Mouse (Mus musculus) CH12.LX (cell line): Measurements from ENCODE around the gene Tnnt2. TPM values are rescaled to one million over a fixed set of nuclear protein-coding genes. Genes with fewer than 3 reads are reported as not detected.

Experiments used
- DNase-seq: peaks from one replicate; pipeline ENCODE4 v3.0.0-alpha.2; 2013; ENCODE audit errors: extremely low read depth
- H3K27ac ChIP-seq: 2 replicates; pipeline ENCODE4 v1.5.1; 2012; ENCODE audit warnings: low read depth, mild to moderate bottlenecking, control low read depth, moderate library complexity; ENCODE audit not compliant: insufficient read depth
- H3K27me3 ChIP-seq: replicated peaks from 2 replicates; pipeline ENCODE3; 2012; ENCODE audit warnings: inconsistent platforms
- H3K36me3 ChIP-seq, 2 experiments: replicated peaks in 1 of 2; 2 replicates each; pipeline versions ENCODE3 to v1.6.1; 2012; ENCODE audit warnings: inconsistent platforms in 1 of 2, low read length in 1 of 2, mild to moderate bottlenecking in 1 of 2, mixed read lengths in 1 of 2, moderate library complexity in 1 of 2; ENCODE audit not compliant: control insufficient read depth in 1 of 2, insufficient read depth in 1 of 2
- H3K4me1 ChIP-seq, 2 experiments: 2 replicates each; pipeline ENCODE4 v1.6.1; 2012; ENCODE audit warnings: inconsistent platforms in 1 of 2, moderate library complexity in 1 of 2; ENCODE audit not compliant: insufficient read depth in 2 of 2, control insufficient read depth in 1 of 2
- H3K4me2 ChIP-seq: 2 replicates; pipeline ENCODE4 v1.6.1; 2012; ENCODE audit warnings: low read depth, mild to moderate bottlenecking, control low read depth; ENCODE audit not compliant: poor library complexity, insufficient read depth, severe bottlenecking
- H3K4me3 ChIP-seq, 3 experiments: fragments of 150-350 bp in 1 of 3; sonication (generic) in 1 of 3; replicated peaks in 1 of 3; 2 replicates each; pipeline versions ENCODE3 to v1.5.1; 2011 to 2012; ENCODE audit warnings: low read depth in 2 of 3, low read length in 2 of 3, mild to moderate bottlenecking in 2 of 3, moderate library complexity in 2 of 3, control low read depth in 1 of 3, improper control_type of control experiment in 1 of 3, inconsistent platforms in 1 of 3, mixed read lengths in 1 of 3; ENCODE audit not compliant: poor library complexity in 1 of 3
- H3K79me2 ChIP-seq: replicated peaks from 2 replicates; pipeline ENCODE4 v1.6.1; 2012; ENCODE audit warnings: mild to moderate bottlenecking, moderate library complexity; ENCODE audit not compliant: control insufficient read depth, poor library complexity, insufficient read depth, severe bottlenecking; ENCODE audit errors: extremely low read depth
- H3K9ac ChIP-seq: 2 replicates; pipeline ENCODE4 v1.6.1; 2012; ENCODE audit warnings: low read depth, mild to moderate bottlenecking, control low read depth, moderate library complexity; ENCODE audit not compliant: insufficient read depth
- H3K9me3 ChIP-seq: replicated peaks from 2 replicates; pipeline ENCODE3; 2012; ENCODE audit warnings: low read length, inconsistent platforms, mixed read lengths
- BHLHE40 ChIP-seq: IDR thresholded peaks from 2 replicates; pipeline ENCODE4 v1.6.1; 2011; ENCODE audit warnings: mild to moderate bottlenecking, low read depth, low read length, improper control_type of control experiment
- CHD1 ChIP-seq: IDR thresholded peaks from 2 replicates; pipeline ENCODE4 v1.6.1; 2012; ENCODE audit warnings: low read depth, low read length, improper control_type of control experiment, inconsistent platforms
- CHD2 ChIP-seq: IDR thresholded peaks from 2 replicates; pipeline ENCODE4 v1.6.1; 2011; ENCODE audit warnings: low read length, improper control_type of control experiment
- GABPA ChIP-seq: IDR thresholded peaks from 2 replicates; pipeline ENCODE4 v1.6.1; 2012; ENCODE audit warnings: low read depth, low read length, improper control_type of control experiment, inconsistent platforms; ENCODE audit not compliant: insufficient replicate concordance
- HCFC1 ChIP-seq: IDR thresholded peaks from 2 replicates; pipeline ENCODE4 v1.6.1; 2012; ENCODE audit warnings: low read depth, mild to moderate bottlenecking, inconsistent platforms, low read length, improper control_type of control experiment
- JUN ChIP-seq: IDR thresholded peaks from 2 replicates; pipeline ENCODE4 v1.6.1; 2011; ENCODE audit warnings: low read depth, mild to moderate bottlenecking, low read length, improper control_type of control experiment, moderate library complexity; ENCODE audit not compliant: insufficient read depth
- JUND ChIP-seq: conservative IDR thresholded peaks from 2 replicates; pipeline ENCODE4 v1.6.1; 2011; ENCODE audit warnings: low read depth, low read length, improper control_type of control experiment
- MAFK ChIP-seq: IDR thresholded peaks from 2 replicates; pipeline ENCODE4 v1.6.1; 2011; ENCODE audit warnings: low read length, improper control_type of control experiment; ENCODE audit not compliant: insufficient replicate concordance
- MAZ ChIP-seq: IDR thresholded peaks from 2 replicates; pipeline ENCODE4 v1.6.1; 2012; ENCODE audit warnings: low read depth, mild to moderate bottlenecking, inconsistent platforms, low read length, improper control_type of control experiment, moderate library complexity
- MXI1 ChIP-seq: IDR thresholded peaks from 2 replicates; pipeline ENCODE4 v1.6.1; 2011; ENCODE audit warnings: mild to moderate bottlenecking, low read depth, low read length, improper control_type of control experiment
- MYC ChIP-seq: IDR thresholded peaks from 2 replicates; pipeline ENCODE4 v1.6.1; 2011; ENCODE audit warnings: low read depth, mild to moderate bottlenecking, improper control_type of control experiment, low read length
- NELFE ChIP-seq: IDR thresholded peaks from 2 replicates; pipeline ENCODE4 v1.6.1; 2011; ENCODE audit warnings: low read depth, low read length, improper control_type of control experiment
- NRF1 ChIP-seq: IDR thresholded peaks from 2 replicates; pipeline ENCODE4 v1.6.1; 2014; ENCODE audit warnings: low read depth, mild to moderate bottlenecking, inconsistent platforms, low read length, improper control_type of control experiment, moderate library complexity
- PAX5 ChIP-seq: IDR thresholded peaks from 2 replicates; pipeline ENCODE4 v1.6.1; 2012; ENCODE audit warnings: low read length, inconsistent platforms, mixed read lengths
- POLR2AphosphoS2 ChIP-seq: IDR thresholded peaks from 2 replicates; pipeline ENCODE4 v1.6.1; 2011; ENCODE audit warnings: low read depth, low read length, improper control_type of control experiment
- RAD21 ChIP-seq: IDR thresholded peaks from 2 replicates; pipeline ENCODE4 v1.6.1; 2011; ENCODE audit warnings: low read depth, mild to moderate bottlenecking, low read length, improper control_type of control experiment, moderate library complexity
- RCOR1 ChIP-seq: conservative IDR thresholded peaks from 2 replicates; pipeline ENCODE4 v1.6.1; 2012; ENCODE audit warnings: low read depth, mild to moderate bottlenecking, inconsistent platforms, low read length, improper control_type of control experiment
- TBP ChIP-seq: conservative IDR thresholded peaks from 2 replicates; pipeline ENCODE4 v1.6.1; 2011; ENCODE audit warnings: low read depth, low read length, improper control_type of control experiment
- TCF12 ChIP-seq: IDR thresholded peaks from 2 replicates; pipeline ENCODE4 v1.6.1; 2014; ENCODE audit warnings: low read depth, mild to moderate bottlenecking, inconsistent platforms, low read length, improper control_type of control experiment
- UBTF ChIP-seq: IDR thresholded peaks from 2 replicates; pipeline ENCODE4 v1.6.1; 2012; ENCODE audit warnings: low read depth, mild to moderate bottlenecking, inconsistent platforms, low read length, improper control_type of control experiment, moderate library complexity
- USF1 ChIP-seq: IDR thresholded peaks from 2 replicates; pipeline ENCODE4 v1.6.1; 2014; ENCODE audit warnings: low read depth, mild to moderate bottlenecking, inconsistent platforms, low read length, improper control_type of control experiment
- USF2 ChIP-seq: conservative IDR thresholded peaks from 2 replicates; pipeline ENCODE4 v1.6.1; 2011; ENCODE audit warnings: low read depth, low read length, improper control_type of control experiment
- ZC3H11A ChIP-seq: IDR thresholded peaks from 2 replicates; pipeline ENCODE4 v1.6.1; 2012; ENCODE audit warnings: low read depth, mild to moderate bottlenecking, inconsistent platforms, low read length, improper control_type of control experiment
- ZMIZ1 ChIP-seq: IDR thresholded peaks from 2 replicates; pipeline ENCODE4 v1.6.1; 2012; ENCODE audit warnings: low read depth, mild to moderate bottlenecking, inconsistent platforms, low read length, improper control_type of control experiment
- ZNF384 ChIP-seq: IDR thresholded peaks from 2 replicates; pipeline ENCODE4 v1.6.1; 2012; ENCODE audit warnings: low read depth, low read length, improper control_type of control experiment, inconsistent platforms
- dilution Hi-C: fragments of 300-500 bp; cut with MboI; formaldehyde crosslinking; loops from 2 replicates; pipeline ENCODE4 v1.14.3; 2020; ENCODE audit warnings: low sequenced_read_pairs; ENCODE audit not compliant: extremely low pct_unique_long_range_greater_than_20kb, extremely low pct_ligation_motif_present
- in situ Hi-C: fragments of 300-500 bp; cut with MboI; formaldehyde crosslinking; loops from 3 replicates; pipeline ENCODE4 v1.14.3; 2019; ENCODE audit warnings: low sequenced_read_pairs, low pct_ligation_motif_present, low pct_unique_long_range_greater_than_20kb, mixed read lengths
- polyA plus RNA-seq: library from polyadenylated mRNA; unstranded; fragments of >175 nt; gene quantifications from 2 replicates; pipeline ENCODE4 v1.2.1, GENCODE M21; 2012; ENCODE audit warnings: low read depth; ENCODE audit not compliant: insufficient read length
- total RNA-seq, 2 experiments: library from RNA; depleted of rRNA; stranded (reverse); fragments of 300-350 nt in 1 of 2; fragments of >200 nt in 1 of 2; gene quantifications; 2 replicates each; pipeline ENCODE4 v1.2.3; 2012 to 2014

The Tnnt2 gene
- total and polyA plus RNA-seq, 3 experiments, result 3.6 to 31.1 (median 8.6) TPM

- no peak overlapping the region for H3K27ac ChIP-seq
- H3K9ac ChIP-seq, result no peak overlapping the region
- no peaks in the 10 kb centered on the region for H3K79me2 ChIP-seq
- H3K9me3 ChIP-seq, result no peaks in the 10 kb centered on the region
- H3K4me2 ChIP-seq, result no peak overlapping the region
- in situ Hi-C loops, result no loop called here
- TF ChIP-seq CHD2, result no peak
- TF ChIP-seq GABPA, result no peak
- no peak for TF ChIP-seq TCF12
- TF ChIP-seq POLR2AphosphoS2, result no peak
- no peak for TF ChIP-seq RAD21
- no peak for TF ChIP-seq JUN
- TF ChIP-seq BHLHE40, result no peak
- TF ChIP-seq MAZ, result no peak
- no peak for TF ChIP-seq MXI1
- no peak for TF ChIP-seq ZC3H11A
- TF ChIP-seq USF1, result no peak
- TF ChIP-seq UBTF, result no peak
- no peak for TF ChIP-seq USF2
- TF ChIP-seq TBP, result no peak
- TF ChIP-seq HCFC1, result no peak
- TF ChIP-seq MYC, result no peak
- no peak for TF ChIP-seq PAX5
- no peak for TF ChIP-seq RCOR1
- TF ChIP-seq ZMIZ1, result no peak
- TF ChIP-seq JUND, result no peak
- peaks cover 3 to 30% of the 10 kb centered on the region in 2 experiments for H3K4me1 ChIP-seq
- peaks cover 8% of the 10 kb centered on the region for H3K27me3 ChIP-seq
- no peak for DNase-seq
- dilution Hi-C loops, result no loop called here
- no peak overlapping the region for H3K4me3 ChIP-seq
- H3K36me3 ChIP-seq, result no peaks in the 10 kb centered on the region
Measured at GRCm38 (mm10) chr1:135807546-135807945, 28.6 kb upstream of the Tnnt2 start.

- Histone ChIP-seq H3K4me3 (no peak overlapping the region), H3K27ac (no peak overlapping the region), H3K36me3 (no peaks in the 10 kb centered on the region), H3K27me3 (peaks cover 7% of the 10 kb centered on the region), H3K4me1 (peaks cover 16 to 49% of the 10 kb centered on the region in 2 experiments), H3K79me2 (no peaks in the 10 kb centered on the region), H3K9me3 (no peaks in the 10 kb centered on the region), H3K4me2 (no peak overlapping the region), H3K9ac (no peak overlapping the region)
- no peak for DNase-seq
- TF ChIP-seq NELFE (no peak), ZNF384 (no peak), TBP (no peak), USF1 (no peak), BHLHE40 (no peak), MAZ (no peak), RCOR1 (no peak), ZC3H11A (no peak), MAFK (no peak), JUND (no peak), RAD21 (no peak), NRF1 (no peak), CHD1 (no peak)
- dilution Hi-C loops (no loop called here), in situ Hi-C loops (no loop called here)
Measured at GRCm38 (mm10) chr1:135810180-135810579, 26.0 kb upstream of the Tnnt2 start.
